Mouse (Mus musculus): ENCODE measurements around the gene Gtpbp3. TPM values are rescaled to one million over a fixed set of nuclear protein-coding genes. Genes with fewer than 3 reads are reported as not detected.

Gtpbp3 gene
- polyA plus RNA-seq (2017; shearing (Covaris generic)) = 1 to 10 TPM; 2.6 to 6.5 (median 3.4) TPM

DNA sequence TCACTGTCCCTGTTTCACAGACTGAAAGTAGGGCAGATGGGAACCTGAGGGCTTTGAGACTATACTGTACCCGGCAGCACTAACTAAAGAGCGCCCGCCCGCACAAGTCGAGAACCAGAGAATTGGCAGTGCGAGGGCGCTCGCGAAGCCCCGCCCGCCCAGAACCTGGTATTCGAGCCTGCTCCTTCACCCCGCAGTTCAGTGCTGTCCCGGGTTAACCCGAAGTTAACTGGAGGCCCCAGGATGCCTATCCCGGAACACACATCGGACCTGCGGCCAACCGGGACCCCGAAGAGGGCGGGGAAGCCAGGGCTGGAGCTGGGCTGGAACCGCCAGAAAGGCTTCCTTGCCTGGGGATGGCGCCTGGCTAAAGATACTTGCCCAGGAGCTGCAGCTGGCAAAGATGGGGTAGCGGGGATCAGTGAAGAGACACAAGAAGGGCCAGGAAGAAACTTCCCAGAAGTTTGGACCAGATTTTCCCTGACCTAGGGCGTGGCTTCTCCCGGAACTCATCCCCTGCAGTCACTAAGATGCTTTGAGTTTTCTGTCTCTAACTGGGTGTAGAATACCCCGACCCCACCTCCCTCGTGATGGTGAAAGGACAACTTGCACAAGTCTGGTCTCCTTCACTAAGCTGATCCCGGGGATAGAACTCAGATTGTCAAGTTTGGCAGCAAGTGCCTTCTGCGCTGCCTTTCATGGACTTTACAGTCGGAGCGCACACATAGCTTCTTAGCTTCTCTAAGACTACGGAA is at the start of gene Gtpbp3:
Gene Gtpbp3 (plus strand): TSS at position 413 of the 755 bp plus-strand sequence.
- peak; percentile 37 for ATAC-seq

DNA sequence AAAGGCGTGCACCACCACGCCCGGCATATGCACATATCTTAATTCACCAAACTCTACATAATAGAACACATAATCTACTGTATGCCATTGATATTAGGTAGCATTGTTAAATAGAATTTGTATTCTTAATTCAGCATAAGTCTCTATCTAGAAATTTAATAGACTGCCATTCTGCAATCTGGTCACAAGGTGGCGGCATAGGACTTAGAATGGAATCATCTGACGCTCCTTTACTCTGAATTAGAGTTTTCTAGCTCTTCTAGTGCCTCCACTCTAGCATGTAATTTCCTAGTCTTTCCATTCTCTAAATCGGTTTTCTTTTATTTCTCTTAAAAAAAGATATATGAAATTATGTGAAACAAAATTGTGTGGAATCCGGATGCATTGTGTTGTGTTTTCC is 46.5 kb upstream of the Gtpbp3 start:
- peak; percentile 68 for ATAC-seq

DNA sequence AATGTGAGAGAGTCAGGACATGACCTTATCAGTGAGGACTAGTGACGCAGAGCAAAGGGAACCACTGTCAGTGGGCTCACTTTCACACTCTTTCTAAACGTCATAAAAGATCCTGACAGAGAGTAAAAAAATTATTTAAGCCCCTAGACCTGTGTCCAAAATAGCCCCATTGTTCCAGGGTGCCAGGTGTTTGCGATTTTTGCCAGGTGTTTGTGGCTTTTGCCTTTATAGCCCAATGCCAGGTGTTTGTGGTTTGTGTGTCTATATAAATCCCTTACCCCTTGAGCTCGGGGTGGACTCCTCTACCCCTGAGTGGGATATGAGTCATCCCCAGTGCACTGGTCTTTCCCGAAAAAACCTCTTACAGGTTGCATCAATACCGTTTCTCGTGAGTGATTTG is 42.8 kb upstream of the Gtpbp3 start:
- ATAC-seq = no peak

DNA sequence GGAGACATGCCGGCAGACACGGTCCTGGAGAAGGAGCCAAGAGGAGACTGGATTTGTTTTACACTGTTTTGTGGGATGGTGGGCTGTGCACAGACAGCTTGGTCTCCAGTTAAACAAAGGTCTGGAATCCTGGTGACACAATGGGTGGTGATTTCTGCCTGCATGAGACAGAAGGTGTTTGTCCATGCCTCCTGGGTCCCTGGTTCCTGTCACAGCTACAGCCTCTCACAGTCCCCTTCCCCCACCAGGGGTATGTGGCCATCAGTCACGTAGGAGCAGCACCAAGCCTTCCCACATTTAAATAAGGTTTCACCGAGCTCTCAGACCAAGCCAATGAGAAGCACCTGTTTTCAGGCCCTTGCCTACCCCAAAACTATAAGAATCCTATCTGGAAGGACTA is 36.6 kb upstream of the Gtpbp3 start:
- no peak for ATAC-seq

DNA sequence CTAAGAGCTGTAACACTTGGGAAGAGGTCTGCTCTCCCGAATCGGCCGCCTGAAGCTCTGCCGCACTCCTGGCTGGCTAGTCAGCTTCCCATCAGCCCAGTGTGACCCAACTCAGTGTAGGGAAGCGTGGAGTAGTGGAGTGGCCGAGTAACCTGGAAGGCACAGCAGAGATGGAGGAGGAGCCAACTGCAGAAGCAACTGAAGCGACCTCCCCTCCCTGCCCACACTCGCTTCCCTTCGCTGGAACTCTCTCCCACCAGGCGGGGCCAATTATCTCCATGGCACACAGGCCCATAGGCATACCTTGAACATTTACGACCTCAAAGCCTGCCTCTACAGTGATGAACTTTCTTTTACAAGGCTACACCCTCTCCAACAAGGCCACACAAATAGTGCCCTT is 36.1 kb upstream of the Gtpbp3 start:
- ATAC-seq = no peak

DNA sequence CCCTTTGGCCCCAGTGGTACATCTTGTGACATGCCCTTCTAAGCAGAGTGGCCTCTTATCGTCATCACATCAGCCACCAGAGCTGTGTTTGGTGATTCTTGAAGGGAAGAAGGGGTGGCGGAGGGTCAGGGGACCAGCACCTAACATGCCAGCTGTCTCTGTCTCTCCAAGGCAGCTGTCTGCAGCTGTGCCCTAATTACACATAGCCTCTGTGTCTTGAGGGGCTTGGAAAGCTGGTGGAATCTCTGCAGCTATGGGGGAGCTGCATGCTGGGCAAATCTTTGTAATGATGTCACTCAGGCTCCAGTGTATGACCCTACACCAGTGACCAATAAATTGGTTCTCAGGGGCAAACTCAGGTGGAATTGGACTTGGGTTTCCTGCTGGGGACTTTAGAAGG is 35.2 kb upstream of the Gtpbp3 start:
- no peak for ATAC-seq

DNA sequence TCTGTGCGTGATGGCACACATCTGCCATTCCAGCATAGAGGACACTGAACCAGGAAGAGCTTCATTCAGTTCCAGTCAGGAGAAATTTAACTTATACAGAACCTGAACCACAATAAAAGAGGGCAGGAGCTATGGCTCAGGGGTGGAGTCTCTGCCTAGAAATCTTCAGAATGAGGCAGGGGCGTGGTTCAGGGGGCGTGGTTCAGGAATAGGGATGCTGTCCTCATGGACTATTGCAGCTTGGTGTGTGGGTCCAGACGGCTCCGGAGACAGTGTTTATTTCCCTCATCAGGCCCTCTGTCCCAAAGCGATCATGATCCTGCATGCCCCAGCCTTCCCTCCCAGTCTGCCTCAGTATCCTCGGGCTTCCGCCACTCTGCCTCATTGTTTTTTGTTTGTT is 33.2 kb upstream of the Gtpbp3 start:
- no peak for ATAC-seq

DNA sequence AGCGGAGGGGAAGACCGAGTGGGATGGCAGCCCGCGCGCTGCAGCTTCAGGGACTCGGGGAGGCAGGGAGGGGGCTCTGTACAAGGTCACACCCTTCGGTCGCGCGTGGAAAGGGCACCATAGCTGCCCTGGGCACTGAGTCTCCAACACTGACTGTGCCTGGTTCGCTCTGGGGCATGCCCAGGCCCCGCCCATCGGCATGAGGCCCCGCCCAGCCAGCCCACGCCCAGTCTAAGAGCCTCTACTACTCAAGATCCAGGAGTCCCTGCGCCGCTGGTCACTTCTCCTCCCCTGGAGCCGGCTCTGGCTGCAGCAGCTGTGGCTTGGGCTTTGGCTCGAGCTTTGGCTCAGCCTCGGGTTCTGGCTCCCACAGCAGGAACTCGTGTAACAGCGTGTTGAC is 31.0 kb upstream of the Gtpbp3 start:
- ATAC-seq = no peak

DNA sequence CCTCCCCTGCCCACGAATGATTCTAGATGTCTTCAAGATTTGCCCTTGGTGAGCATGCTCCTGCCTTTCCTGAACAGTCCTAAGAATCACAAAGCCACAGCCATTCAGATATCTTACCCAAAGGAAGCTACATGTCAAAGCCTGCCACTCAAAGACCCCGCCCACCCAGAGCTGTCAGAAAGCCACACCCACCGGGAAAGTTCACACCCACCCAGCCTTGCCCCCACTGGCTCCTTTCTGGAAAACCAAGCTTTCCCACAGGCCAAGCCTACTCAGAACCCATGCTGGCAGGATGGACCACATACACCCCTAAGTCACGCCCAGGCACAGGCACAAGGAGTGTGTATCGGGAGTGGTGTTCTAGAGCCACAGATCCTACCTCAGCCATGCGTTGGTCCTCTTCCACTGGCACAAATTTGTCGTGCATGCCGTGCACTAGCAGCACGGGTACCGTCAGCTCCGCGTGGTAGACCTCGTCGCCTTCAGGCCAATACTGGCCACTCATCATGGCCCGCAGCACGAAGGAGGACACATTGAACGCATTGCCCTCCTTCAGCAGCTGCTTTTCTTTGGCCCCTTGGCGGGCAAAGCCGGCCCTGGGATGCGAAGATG is 30.1 kb upstream of the Gtpbp3 start:
- no peak for ATAC-seq

DNA sequence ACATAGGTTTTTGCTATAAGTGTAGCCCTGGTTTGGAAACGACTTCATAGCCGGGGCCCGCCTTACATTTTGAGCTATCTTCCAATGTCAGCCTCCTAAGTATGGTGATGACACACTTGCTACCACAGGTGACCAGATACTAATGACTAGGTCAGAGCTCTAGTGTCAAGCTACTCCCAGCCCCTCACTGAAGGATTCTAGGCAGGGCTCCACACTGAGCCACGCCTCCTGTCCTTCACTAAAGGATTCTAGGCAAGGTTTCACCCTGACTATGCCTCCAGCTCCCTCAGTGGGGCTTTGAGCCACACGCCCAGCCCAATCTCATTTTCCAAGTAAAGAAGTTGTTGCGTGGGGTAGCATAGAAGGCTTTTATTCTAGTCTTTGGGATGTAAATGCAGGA is 27.2 kb upstream of the Gtpbp3 start:
- ATAC-seq = no peak

DNA sequence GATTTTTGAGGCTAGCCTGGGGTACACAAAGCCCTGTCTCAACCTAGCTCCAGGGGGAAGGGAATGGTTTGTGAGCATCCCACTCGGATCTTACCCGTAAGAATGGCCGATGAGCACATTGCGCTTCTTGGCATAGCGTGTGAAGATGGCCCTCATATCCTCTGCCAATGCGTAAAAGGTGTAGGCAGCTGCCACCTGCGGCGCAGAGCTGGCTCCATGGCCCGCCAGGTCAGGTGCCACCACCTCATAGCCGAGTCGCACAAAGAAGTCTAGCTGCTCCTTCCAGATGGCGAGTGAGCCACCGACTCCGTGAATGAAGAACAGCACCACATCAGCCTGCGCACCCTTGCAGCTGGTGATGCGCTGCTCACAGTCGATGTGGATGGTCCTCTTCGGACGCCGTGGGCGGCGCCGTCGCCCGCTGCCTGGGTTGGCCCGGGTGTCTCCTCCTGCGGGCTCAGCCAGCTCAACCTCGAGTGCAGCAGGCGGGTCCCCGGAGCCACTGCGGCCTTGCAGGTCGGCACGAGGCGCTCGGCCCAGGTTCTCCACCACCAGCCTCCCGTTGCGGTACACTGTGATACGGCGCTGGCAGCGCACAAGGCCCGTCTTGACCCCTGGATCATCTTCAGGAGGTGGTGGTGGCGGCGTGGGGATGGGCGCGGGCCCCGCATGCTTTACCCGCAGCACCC is 26.6 kb upstream of the Gtpbp3 start:
- ATAC-seq = no peak

DNA sequence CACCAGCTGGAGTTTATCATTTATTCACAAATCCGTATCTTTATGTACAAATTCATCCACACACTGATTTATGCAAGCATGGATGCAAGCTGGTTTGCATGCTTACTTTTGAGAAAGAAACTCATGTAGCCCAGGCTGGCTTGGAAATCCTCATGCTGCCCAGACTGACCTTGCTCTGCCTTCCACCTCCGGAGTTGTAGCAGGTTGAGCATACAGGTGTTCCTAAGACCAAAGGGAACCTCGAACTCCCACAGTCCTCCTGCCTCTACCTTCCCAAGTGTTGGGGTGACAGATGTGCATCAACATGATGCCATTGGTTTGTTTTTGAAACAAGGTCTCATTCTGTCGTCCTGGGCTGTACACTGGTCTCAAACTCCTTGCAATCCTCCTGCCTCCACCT is 25.7 kb upstream of the Gtpbp3 start:
- no peak for ATAC-seq

DNA sequence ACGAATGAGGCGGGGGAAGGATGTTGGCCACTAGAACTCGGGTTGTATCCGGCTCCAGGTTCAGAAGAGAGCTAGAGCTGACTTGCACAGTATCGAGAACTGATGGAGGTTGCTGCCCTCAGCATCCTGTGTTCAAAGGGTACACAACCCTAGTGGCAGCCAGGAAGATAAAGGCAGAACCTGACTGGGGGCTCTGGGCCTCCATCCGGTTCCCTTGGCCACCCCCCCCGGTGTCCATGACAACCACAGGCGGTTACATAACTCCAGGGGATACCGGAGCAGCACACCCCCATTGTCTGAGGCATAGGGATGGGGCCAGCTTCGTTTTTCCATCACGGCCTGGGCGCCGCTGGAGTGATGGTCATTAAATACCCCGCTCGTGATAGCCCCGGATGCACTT is 25.1 kb upstream of the Gtpbp3 start:
- ATAC-seq = peak; percentile 86

DNA sequence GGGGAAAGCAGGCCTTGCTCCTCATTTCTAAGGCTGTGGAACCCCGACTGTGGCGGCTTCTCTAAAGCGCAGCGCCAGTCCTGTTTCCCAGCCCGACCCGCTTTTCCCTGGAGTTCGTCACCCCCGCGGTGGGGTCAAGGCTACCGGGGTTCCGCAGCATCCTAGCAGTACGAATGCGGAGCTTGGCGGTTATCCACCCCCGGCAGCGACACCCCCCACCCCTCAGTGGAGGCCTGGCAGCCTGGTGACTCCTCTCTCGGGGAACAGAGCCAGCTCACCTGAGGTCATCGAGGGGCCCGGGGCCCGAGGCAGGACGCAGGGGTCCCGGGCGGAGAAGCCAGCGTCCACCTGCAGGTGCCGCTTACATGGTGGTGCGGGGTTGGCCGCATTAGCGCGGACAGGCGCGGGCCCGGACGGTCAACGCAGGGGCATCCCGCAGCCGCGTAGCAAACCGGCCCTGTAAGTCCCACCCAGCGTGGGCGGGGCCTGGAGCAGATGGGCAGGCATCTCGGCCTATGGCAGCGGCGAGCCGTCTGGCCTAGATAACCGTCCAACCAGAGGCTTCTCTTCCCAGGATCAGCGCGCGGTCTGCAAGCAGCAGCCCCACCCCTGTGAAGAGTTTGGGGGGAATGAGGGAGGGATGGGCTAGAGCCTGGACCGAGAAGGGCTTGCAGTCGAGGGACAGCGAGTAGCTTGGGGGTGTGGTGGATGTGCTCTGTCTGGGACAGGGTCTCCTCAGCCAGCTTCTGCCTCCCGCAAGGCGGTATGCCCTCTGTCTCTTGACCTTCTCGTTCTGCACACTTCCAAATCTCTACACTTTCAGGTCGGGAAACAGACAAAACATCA is 24.5 kb upstream of the Gtpbp3 start, which contains the start of gene Abhd8:
Gene Abhd8 (minus strand): TSS at position 468 of the 846 bp plus-strand sequence.
- peak; percentile 38 for ATAC-seq

DNA sequence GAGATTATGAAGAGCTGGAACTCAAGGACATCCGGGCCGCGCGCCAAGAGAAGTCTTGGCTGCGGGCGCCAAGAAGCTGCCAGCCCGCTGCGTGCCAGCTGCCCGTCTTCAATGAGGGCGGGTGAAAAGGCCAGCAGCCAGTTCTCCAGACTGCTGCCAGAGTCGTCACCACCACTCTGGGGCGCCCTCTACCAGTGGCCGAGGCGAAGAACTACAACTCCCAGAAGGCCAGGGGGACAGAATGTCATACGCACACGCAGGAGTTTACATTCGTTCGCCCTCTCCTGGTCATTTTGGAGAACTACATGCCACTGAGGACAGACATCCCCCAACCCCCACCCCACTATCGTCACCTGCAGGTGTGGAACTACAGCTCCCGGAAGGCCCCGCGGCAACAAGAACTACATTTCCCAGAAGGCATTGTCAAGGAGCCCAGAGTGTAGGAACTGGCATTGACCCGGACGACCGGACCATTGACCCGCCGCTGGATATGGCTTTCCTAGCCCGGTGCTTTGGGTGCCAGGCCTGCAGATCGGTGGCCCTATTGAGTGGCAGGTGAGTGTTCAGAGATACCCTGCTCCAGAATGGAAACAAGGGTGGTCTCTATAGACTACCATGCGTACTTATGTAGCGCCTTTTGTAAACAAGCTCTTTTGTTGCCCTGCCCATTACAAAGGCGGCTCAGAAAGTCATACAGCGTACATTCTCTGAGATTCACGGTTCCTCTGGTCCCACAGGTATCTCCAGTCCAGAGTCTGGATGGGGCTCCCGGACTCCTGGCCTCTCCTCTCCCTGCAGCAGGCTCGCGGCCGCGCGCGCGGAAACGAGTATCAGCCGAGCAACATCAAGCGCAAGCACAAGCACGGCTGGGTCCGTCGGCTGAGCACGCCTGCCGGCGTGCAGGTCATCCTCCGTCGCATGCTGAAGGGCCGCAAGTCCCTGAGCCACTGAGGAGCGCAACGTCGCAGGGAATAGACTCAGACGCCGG is 23.1 kb upstream of the Gtpbp3 start, which contains the start of gene Mrpl34:
Gene Mrpl34 (plus strand): TSS at position 447 of the 988 bp plus-strand sequence.
- ATAC-seq = peak; percentile 62

DNA sequence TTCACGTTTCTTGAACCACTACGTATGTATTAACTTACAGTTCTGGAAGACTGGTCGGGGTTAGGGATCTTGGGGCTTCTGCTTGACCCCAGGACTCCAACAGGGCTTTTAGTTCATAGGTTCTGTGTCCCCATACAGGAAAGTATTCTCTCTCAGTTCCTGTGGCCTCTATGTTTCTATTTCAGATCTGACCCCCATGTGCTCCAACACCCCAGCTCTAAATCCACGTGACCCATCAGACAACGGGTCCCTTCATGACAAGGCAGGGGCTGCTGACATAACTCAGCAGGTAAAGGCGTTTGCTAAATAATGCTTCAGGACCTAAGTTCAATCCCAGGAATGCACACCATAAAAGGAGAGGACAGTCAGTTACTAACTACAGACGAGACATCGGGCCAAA is 22.2 kb upstream of the Gtpbp3 start:
- no peak for ATAC-seq

DNA sequence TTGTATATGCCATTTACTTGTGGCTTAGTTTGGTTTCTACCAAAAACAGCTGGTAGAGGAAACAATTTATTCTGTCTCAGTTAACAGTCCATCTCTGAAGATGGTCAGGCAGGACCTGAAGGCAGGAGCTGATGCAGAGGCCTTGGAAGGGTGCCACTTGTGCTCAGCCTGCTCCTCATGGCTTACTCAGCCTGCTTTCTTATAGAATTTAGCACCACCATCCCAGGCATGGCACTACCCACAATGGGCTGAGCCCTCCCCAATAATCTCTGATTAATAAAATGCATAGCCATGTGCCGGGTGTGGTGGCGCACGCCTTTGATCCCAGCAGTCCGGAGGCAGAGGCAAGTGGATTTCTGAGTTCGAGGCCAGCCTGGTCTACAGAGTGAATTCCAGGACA is 21.7 kb upstream of the Gtpbp3 start:
- ATAC-seq = no peak

DNA sequence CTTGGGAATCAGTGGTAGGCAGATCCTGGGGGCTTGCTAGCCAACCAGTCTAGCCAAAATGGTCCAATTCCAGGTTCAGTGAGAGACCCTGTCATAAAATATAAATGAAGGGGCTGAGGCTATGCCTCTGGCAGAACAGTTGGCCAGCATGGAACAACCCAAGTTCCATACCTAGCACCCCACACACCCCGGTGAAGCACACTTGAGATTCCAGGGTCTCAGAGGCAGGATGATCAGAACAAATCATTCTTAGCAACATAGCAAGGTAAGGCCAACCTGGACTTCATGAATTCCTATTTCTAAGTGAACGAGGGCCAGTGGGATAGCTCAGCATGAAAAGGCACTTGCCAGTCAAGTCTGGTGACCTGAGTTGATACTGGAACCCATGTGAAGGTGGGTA is 20.7 kb upstream of the Gtpbp3 start:
- no peak for ATAC-seq

DNA sequence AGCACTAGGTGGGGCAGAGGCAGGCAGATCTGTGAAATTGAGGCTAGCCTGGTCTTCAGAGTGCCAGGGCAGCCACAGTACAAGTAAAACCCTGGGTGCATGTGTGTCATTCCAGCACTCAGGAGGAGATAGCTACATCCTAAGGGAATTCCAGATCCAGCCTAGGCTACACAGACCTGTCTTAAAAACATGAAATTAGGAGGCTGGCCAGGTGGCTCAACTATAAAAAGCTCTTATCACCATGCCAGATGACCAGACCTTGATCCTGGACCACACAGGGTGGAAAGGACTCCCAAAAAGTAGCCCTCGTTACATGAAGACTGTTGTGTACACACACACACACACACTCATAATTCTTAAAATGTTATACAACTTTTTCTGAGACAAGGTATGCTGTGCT is 19.9 kb upstream of the Gtpbp3 start:
- ATAC-seq = no peak

DNA sequence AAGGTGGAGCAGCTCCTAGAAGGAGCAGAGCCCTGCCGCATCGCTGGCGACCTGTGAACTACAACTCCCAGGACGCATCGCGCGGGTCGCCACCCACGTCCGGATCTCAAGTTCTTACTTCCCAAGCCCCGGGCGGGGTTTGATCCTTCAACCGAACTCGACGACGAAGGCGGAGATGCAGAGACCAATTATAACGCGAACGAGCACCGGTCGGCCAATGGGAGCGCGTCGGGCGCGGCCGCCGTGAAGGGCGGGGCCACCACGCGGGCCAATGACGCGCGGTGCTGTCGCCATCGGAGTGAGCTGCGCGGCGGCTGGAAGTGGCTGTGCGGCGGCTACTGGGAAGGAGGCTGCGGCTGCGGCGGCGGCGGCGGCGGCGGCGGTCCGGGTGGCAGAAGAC is 19.0 kb upstream of the Gtpbp3 start, which contains the start of gene Dda1:
Gene Dda1 (plus strand): TSS at position 284 of the 400 bp plus-strand sequence.
- ATAC-seq = peak; percentile 84

DNA sequence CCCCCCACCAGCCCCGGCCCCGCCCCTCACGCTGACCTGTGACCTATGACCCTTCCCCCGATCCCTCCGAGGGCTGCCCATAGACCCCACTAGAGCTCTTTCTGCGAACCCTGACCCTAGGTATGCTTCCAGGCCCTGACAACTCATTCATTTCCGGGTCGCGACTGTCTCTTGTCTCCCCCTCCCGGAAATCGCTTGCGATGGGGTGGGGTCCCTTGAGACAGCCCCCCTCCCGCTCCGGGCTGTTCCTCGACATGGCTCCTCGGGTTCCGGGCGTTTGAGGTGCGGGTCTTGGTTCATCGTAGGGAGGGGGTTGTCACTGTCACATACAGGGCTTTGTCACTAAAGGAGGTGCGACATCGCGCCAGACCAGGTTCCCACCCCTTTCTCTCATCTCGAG is 18.5 kb upstream of the Gtpbp3 start:
- no peak for ATAC-seq
